Mouse (Mus musculus) mesoderm, embryonic 11.5 days (tissue): ENCODE data around the gene Cdk20.

Source experiments
- DNase-seq: peaks from one replicate; pipeline ENCODE4 v3.0.0-alpha.2; 2012; ENCODE audit warnings: low read depth, low spot score

The Cdk20 gene

DNA sequence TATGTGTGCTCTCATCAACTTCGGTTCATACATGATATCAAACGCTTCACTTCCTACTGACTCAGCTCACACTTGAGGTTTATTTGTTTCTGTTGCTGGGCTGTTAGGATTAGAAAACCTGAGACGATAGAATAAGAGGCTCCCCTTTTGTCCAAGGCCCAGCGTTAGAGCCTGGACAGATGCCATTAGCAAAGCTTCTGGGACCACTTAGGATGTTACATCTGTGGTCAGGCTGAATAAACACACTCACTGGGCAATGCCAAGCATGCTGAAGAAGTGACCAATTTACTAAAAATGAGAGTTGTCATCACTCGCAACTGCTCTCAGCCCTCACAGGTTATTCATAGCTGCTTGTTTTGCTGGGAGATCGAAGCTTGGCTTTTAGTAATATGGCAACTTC is 57.8 kb downstream of the Cdk20 start:
- DNase-seq: peak; percentile 21
